Mouse (Mus musculus): ENCODE data around the gene Cggbp1.
"Not testable (repeated sequence)": the region's sequence is repeated elsewhere in the genome, so short reads cannot be mapped to it uniquely, and the experiment has no call there.

Gene Cggbp1

DNA sequence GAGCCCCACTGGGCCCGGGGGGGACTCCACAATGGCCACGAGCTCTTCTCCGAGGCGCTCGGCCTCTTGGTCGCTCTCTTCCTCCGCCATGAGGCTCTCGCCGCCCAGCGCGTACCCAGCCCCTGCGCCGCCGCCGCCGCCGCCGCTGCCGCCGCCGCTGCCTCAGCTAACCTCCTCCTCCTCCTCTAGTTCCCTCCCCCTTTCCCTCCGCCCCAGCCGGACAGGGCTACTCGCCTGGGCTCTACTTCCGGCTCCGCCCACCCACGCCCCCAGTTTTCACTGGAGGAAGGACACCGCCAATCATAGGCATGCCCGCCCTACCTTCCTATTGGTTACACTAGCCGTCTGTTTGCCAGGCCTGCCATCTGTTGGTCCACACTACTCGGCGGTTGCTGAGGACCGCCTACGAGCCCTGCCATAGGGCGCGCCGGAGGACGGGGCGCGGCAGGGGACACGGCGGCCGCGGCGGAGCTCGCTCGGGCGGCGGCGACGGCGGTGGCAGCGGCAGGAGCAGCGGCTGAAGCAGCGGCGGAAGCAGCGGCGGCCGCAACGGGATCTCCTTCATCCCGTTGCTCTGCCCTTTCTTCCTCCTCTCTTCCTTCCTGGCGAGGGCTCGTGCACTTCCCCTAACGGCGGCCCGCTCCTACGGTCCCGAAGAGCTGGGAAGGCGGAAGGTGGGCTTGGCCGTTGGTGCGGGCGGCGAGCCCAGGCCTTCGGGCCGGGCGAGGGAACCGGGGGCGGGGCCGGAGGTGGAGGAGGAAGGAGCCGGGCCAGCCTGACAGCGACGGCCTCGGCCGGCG, at the start of gene Cggbp1, which contains the start of gene Zfp654:
Gene Cggbp1 (plus strand): TSS at position 434 of the 800 bp plus-strand sequence.
Gene Zfp654 (minus strand): TSS at position 90 of the 800 bp plus-strand sequence.
- in situ Hi-C loops (cut with MboI, MseI): no loop called here

DNA sequence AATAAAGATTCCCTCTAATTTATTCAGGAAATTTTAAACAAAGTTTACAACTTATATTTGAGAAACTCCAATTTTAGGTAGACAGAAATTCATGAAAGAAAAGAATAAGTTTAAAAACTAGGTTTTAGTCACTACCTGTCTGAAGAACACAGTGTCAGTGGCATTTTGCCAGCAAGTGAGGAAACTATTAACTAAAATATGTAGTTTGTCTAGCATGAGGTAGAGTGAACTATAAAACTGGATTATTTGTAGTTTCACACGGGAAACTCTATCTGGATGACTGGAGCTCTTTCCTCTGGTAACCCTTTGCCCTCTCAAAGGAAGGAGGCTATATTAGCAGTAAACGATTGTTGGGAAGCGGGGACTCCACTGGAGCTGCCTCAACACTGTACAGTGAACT, 48.8 kb upstream of the Cggbp1 start:
- in situ Hi-C loops (cut with MboI, MseI): no loop called here

DNA sequence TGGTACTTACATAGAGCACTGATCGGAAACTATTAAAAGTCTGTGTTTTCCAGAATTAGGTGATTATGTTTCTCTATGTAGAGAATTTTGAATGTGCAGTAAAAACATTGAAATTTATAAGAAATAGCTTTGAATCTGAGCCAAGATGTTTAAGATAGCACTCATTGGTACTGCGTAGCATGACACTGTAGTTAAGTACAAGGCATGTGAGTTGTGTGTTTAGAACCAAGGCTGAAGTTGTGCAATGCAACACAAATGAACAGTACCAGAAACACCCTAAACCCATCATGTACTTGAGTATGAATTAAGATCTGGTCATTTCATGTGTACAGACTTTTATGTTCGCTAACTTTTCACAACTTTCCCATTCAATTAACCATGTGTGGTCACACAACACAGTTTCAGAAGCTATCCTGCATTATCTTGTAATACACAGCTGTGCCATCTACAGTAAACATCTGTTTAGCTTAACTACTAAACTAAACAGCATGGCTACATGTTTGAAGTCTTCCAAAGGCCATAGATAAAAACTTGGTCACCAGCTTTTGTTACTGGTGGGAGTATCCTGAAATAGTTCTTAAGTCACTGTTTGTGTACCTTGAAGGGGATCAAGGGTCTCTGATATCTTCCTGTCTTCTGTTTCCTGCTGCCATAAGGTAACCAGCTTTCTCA, 34.6 kb upstream of the Cggbp1 start:
- in situ Hi-C loops (cut with MboI, MseI): loop anchor here in 1 of 2 experiments (5.0 kb wide), 1 partner anchor 35 kb away; no protein-coding TSS in a partner anchor

DNA sequence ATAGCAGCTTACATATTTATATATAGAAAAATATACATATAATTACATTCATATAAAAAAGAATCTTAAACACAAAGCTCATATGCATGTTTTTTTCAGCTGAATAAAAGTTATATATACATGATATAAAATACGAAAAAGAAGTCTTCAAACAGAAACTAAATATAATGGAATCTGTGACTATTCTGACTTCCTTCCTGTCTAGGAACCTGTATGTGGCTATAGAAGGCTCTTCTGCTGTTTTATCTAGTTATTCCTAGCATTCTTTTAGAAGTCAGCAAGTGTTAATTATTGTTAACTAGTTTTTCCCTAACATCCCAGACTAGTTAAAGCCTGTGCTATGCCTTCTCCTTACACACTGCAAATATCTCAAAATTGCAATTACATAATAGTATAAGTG, 27.9 kb upstream of the Cggbp1 start:
- in situ Hi-C loops (cut with MboI, MseI): no loop called here

DNA sequence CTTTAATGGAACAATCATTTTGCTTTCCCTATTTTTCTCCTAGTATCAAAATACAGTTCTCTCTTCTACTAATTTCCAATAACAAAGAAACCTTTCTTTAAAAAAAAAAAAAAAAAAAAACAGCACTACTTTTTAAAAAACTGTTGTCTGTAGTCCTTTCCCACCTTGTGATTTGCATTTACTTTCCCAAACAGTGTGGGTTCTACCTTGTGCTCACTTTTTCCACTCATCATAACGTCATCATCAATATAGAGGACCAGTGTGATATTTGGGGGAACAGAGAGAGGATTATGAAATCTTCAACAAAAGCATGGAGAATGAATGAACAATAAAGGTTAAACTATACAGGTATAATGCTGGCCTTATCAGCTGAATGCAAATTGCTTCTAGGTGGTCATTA, 27.3 kb upstream of the Cggbp1 start:
- in situ Hi-C loops (cut with MboI, MseI): no loop called here

DNA sequence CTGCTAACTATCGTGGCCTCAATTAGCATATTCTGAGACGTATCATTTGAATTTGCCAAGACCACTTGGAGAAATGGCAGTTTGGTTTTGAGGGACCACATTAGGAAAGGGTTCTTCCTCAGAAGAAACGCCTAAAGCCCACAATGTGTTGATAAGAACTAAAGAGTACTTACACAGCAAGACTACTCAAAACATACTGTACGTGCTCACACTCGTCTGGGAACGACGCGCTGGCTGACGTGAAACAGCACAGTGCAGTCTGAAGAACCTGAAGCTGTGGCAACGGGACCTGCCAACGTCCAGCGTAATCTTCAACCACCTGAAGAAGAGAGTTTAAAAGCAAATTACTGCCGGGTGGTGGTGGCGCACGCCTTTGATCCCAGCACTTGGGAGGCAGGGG, 21.5 kb upstream of the Cggbp1 start:
- in situ Hi-C loops (cut with MboI, MseI): no loop called here

DNA sequence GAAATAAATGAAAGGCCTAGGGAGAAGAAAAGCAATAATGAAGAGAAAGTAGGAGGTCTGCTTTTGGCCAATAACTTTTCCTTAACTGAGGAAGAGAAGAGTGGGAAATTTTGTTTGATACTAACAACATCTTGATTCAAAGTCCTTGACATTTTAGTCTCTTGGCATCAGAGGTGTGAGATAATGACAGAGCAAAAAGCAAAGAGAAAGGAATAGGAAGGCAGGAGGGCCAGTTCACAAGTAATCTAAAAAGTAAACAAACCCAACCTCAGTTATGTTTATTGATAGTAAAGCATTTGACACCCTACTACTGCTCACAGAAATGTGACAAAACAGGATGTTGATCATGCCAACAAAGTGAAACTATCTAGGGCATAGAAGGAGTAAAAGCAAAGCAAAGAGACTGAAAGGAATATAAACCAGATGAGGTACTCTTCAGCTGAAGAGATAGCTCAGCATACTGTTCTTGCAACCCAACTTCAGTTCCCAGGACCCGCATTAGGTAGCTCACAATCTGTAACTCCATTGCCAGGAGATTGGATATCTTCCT, 15.7 kb upstream of the Cggbp1 start:
- in situ Hi-C loops (cut with MboI, MseI): no loop called here

DNA sequence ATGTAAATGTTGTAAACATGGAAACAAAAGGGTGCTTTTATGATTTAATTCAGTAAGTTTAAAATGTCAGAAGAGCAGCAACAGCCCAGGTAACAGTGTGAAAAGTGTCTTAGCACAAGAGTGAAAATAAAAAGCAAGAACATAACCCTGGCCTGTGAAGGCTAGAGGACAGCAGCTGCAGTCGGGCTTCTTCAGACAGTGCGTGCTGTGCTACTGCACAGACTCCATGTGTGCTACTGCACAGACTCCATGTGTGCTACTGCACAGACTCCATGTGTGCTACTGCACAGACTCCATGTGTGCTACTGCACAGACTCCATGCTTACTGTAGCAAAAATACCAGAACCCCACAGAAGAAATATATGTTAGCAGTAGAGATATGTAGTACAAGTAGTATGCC, 15.1 kb upstream of the Cggbp1 start:
- in situ Hi-C loops (cut with MboI, MseI): no loop called here

DNA sequence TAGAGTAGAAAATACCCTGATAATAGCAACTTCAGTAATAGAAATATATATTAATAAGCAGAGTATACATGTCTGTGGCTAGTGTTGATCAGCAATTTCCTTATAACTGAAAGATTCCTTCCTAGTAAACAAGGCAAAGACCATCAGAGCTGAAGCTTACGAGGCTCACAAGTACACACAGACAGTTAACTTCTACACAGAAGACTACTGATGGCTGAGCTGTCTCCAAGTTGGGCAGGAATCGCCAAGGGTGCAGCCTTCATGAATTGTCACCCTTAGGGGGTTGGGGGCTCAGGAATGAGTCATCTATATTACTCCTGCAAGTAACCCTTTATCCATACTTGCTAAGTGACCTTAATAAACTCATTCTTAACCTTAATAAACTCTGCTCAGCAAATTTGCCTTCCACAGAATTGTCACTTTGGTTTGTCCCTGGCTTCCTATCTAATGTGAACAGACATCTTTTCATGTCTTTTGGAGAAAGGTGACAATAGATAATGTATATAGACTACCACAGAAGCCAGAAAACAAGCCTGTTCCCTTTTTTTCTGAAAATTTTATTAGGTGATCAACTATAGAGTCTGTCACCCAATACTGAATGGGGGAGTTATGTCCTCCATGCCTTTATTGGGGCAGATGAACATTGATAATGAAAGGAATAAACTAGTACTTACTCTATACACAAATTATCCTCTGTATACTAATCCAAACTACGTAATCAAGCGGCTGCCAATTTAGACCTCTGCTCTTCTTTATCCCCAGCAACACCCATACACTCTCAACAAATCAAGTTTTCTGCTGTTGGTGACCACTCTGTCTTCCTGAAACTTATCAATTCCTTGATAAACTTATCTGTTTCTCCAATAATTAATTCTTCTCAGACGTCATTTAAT, 10.1 kb upstream of the Cggbp1 start:
- in situ Hi-C loops (cut with MboI, MseI): no loop called here

DNA sequence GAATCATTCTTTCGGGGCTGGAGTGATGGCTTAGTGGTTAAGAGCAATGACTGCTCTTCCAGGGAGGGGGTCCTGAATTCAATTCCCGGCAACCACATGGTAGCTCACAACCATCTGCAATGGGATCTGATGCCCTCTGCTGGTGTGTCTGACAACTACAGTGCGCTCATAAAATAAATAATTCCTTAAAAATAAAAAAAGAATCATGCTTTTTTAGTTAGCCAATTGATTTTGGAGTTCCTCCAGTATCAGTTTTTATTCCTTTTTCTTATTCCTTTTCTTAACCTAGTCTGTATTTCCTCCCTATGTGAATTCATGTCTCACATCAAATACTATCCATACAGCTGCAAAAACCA, 9.4 kb upstream of the Cggbp1 start:
- in situ Hi-C loops (cut with MboI, MseI): no loop called here

DNA sequence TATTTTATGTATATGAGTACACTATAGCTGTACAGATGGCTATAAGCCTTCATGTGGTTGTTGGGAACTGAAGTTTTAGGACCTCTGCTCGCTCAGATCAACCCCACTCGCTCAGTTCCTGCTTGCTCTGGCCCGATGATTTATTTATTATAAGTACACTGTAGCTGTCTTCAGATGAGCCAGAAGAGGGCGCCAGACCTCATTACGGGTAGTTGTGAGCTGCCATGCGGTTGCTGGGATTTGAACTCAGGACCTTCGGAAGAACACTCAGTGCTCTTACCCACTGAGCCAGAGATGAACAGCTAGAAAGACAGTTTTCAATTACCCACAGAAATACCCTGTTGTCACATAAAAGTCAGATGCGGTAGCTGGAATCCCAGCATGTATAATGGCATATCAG, 5.8 kb upstream of the Cggbp1 start:
- in situ Hi-C loops (cut with MboI, MseI): no loop called here

DNA sequence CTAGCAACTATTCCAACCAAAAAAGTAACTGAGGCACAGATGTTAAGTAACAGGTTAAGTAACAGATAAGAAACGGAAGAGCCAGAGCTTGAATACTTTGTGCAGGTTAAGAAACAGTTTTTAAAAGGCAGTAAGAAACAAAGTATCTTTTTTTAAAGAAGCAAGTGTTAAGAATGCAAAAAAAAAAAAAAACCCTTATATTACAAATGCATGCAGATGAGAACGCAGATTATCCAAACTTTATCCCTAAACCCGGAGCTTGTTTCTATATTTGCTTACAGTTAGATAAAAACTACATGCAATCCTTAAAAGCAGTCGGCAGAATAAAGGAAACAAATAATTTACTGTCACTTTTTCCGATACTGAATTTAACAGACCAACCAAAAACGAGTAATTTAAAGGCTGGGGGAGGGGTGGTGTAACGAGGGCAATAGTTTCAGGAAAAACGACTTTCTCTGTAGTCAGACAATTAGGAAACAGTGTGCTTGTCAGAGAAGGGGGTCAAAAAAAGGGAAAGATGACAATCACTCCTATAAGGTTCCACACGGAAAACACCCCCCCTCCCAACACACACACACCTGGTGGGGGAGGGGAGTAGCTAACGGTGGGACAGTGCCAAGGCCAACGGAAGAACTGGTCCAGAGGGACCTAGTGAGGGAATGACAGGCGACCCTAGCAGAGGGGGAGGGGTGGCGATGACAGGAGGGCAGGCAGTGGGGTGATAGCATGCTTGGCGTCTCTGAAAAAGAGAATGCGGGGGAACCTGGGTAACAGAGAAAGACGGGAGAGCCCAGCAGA, 1.3 kb upstream of the Cggbp1 start:
- in situ Hi-C loops (cut with MboI, MseI): no loop called here

DNA sequence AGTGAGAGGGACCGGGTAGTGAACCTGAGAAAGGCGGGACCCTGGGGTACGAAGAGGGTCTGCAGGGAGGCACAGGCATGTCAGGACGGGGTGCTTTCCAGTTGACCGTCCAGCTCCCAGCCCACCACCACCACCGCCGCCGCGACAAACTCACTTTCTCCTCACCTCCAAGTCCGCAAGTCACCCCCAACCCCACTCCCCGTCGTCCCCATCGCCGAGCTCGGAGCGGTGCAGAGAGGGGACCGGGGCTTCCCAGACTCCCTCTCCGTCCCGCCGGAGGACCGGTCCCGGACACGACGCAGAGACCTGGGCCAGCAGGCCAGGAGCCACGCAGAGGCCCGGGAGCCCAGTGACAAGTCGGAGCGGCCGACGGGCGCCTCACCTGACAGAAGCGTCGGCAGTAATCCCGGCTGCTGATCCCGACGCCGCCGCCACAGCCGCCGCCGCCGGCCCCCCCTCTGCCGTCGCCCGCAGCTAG, 672 bp upstream of the Cggbp1 start:
- in situ Hi-C loops (cut with MboI, MseI): no loop called here

DNA sequence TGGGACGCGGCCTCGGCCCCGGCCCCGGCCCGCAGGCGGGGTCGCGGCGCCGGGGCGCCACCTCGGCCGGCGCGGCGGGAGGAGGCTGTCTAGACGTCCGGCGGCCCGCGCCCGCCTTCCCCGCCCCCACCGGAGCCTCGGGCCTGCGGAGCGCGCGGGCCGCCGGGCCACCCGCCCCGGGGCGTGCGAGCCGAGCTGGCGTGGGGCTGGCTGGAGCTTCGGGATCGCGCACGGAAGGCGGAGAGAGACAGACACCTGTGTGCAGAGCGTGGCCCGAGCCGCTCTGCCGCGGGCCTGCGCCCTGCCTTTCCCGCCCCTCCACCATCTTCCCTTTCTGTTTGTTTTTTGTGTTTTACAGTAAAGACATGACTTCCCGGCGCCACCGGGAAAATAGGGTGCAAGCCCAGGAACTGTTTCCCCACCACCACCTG, 660 bp downstream of the Cggbp1 start:
- in situ Hi-C loops (cut with MboI, MseI): no loop called here

DNA sequence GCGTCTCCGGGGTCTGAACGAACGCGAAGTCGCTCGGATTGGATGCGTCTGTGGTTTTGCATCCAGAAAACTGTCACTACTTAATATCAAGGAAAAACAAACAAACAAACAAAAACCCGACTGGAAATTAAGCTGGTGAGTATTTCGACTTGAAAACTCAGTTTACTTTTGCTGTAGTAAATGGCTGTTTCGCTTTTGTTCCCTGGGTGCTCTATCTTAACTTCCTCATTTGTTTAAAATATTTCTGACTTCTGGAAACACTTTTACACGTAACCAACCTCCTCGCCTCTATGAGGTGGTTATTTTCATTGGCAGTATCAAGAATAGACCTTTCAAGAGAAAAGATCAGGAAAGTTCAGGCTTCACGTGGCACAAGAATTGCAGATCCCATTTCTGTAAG, 1.1 kb downstream of the Cggbp1 start:
- in situ Hi-C loops (cut with MboI, MseI): no loop called here

DNA sequence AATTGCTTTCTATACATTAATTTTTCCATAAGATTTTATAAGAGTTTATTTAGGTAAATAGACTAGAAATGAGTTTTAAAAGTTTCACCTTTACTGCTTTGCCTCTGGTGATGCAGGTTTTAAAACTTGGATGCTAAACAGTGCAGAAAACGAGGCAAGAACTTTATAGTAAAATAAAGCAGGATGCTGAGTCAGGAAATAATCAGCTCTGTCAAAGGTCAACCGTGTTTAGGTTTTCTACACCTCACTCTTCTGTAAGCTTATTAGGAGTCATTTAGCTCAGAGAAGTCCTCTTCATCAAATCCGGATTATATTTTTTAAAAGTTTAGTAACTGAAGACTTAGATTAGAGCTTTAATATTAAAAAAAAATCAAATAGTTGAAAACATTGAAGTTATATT, 5.2 kb downstream of the Cggbp1 start:
- in situ Hi-C loops (cut with MboI, MseI): no loop called here

DNA sequence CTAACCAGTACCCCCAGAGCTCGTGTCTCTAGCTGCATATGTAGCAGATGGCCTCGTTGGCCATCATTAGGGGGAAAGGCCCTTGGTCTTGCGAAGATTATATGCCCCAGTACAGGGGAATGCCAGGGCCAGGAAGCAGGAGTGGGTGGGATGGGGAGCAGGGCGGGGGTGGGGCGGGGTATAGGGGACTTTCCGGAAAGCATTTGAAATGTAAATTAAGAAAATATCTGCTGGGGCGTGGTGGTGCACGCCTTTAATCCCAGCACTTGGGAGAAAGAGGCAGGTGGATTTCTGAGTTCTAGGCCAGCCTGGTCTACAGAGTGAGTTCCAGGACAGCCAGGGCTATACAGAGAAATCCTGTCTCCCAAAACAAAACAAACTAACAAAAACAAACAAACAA, 14.0 kb downstream of the Cggbp1 start:
- in situ Hi-C loops (cut with MboI, MseI): not testable (repeated sequence)

DNA sequence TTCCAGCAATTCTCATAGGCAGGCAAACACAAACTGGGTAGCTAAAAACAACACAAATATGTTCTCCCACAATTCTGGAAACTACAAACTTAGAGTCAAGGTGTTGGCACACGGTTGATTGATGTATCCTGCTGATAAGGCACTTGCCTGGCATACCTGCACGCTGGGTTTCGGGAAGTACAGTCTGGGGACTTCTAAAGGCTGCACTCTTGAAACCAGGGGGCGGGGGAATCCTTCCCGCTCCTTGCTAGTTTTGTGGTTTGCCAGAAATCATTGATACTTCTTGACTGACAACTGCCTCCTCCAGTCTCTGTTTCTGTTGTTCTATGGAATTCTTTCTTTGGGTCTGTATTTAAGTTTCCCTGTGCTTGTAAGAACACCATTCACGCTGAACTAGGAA, 16.8 kb downstream of the Cggbp1 start:
- in situ Hi-C loops (cut with MboI, MseI): no loop called here

DNA sequence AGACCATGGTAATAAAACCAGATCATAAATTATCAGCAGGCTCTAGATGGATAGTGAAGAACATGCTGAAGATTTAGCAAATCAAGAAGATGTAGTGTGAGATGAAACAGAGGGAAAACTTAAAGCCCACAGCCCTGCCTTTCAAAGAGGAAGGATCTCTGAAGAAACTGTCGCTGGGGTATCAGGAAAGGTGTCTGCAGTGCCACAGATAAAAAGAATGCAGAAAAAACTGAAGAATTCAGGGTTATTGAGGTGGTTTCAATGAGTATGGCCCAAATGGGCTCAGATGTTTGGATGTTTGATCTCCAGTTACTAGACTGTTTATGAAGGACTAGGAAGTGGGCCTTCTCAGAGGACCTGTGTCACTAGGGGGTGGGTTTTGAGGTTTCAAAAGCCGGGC, 17.8 kb downstream of the Cggbp1 start:
- in situ Hi-C loops (cut with MboI, MseI): no loop called here

DNA sequence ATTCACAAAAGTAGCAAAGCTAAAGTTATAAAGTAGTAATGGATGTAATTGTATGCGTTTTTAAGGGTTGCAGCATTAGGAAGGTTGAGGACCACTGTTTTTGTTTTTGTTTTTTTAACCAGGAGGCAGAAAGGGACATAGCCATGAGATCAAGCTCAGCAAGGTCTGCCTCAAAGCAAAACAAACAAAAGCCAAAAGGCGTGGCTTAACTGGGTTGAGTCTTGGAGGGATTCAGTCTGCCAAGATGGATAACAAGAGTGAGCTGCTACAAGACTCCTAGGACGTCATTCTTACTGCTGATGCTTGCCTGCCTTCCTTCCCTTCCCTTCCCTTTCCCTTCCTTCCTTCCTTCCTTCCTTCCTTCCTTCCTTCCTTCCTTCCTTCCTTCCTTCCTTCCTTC, 20.5 kb downstream of the Cggbp1 start:
- in situ Hi-C loops (cut with MboI, MseI): no loop called here

DNA sequence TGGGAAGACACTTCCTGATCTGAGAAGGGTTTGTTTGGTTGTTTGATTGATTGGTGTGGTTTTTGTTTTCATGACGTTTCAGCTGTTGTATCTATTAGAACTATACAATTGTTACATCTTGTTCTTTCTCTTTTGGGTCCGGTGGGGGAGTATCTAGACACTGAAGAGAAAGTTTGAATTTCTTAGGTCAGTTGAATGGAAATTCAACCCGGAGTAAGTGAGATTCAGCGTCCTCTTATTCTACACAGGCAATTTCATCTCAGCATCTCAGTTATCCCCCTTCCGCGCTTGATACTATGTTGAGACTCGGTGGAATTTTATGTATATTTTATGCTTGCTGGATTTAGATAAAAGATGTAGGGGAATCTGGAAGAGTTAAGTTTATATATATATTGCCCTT, 21.0 kb downstream of the Cggbp1 start:
- in situ Hi-C loops (cut with MboI, MseI): no loop called here

Data from T-helper 17 cell (primary cell).